Mouse (Mus musculus) small intestine, adult 2 months (tissue): Measurements from ENCODE around the gene Sorcs1. TPM values are rescaled to one million over a fixed set of nuclear protein-coding genes. Genes with fewer than 3 reads are reported as not detected.

Source experiments
- H3K27ac ChIP-seq: fragments of 200-500 bp; 2 replicates; pipeline ENCODE4 v1.5.1; 2012; ENCODE audit warnings: low read depth, low read length, control low read depth, inconsistent platforms; ENCODE audit not compliant: insufficient read depth
- H3K27me3 ChIP-seq: fragments of 200-500 bp; 2 replicates; pipeline ENCODE4 v1.6.1; 2012; ENCODE audit warnings: mild to moderate bottlenecking, moderate library complexity, low read length, inconsistent platforms; ENCODE audit not compliant: control insufficient read depth, insufficient read depth
- H3K36me3 ChIP-seq: fragments of 200-500 bp; 2 replicates; pipeline ENCODE4 v1.6.1; 2012; ENCODE audit warnings: mild to moderate bottlenecking, low read length, control low read depth, inconsistent platforms; ENCODE audit not compliant: control insufficient read depth, insufficient read depth
- H3K4me1 ChIP-seq: fragments of 200-500 bp; 2 replicates; pipeline ENCODE4 v1.6.1; 2012; ENCODE audit warnings: low read length, inconsistent platforms, mixed read lengths; ENCODE audit not compliant: control insufficient read depth, insufficient read depth, insufficient read length
- H3K4me3 ChIP-seq: fragments of 200-500 bp; 2 replicates; pipeline ENCODE4 v1.5.1; 2012; ENCODE audit warnings: low read depth, mild to moderate bottlenecking, control low read depth, inconsistent platforms, low read length, moderate library complexity
- CTCF ChIP-seq: fragments of 200-500 bp; IDR thresholded peaks from 2 replicates; pipeline ENCODE4 v1.5.1; 2012; ENCODE audit warnings: low read depth, mild to moderate bottlenecking, control low read depth, inconsistent platforms, low read length, moderate library complexity, mixed read lengths; ENCODE audit not compliant: insufficient replicate concordance, insufficient read length; ENCODE audit errors: extremely low read depth
- POLR2A ChIP-seq: fragments of 200-500 bp; IDR thresholded peaks from 2 replicates; pipeline ENCODE4 v1.6.1; 2012; ENCODE audit warnings: low read depth, mild to moderate bottlenecking, control low read depth, inconsistent platforms, low read length, moderate library complexity
- WGBS: fragments of 180-500 bp; shearing (Covaris S2); methylation state at CpG from one replicate; pipeline ENCODE4 v1.1.7; 2018; 5-methylcytosine and 5-hydroxymethylcytosine counted together
- polyA plus RNA-seq: library from polyadenylated mRNA; depleted of rRNA; stranded (reverse); fragments of >200 nt; gene quantifications from 2 replicates; pipeline ENCODE4 v1.2.3, GENCODE M21; 2012

The Sorcs1 gene
- polyA plus RNA-seq, 1 experiment, result 0.08 TPM

- no peaks in the 10 kb centered on the region for H3K36me3 ChIP-seq
- H3K4me3 ChIP-seq, result no peak overlapping the region
- H3K4me1 ChIP-seq, result no peaks in the 10 kb centered on the region
- no peak overlapping the region for H3K27ac ChIP-seq
- H3K27me3 ChIP-seq, result no peaks in the 10 kb centered on the region
- no peak for TF ChIP-seq CTCF
- no peak for TF ChIP-seq POLR2A
- WGBS, result 25% methylated on average over 9 of the region's 9 CpGs
These were observed 64.4 kb downstream of the Sorcs1 start for GRCm38 (mm10) chr19:50614013-50614412.

- H3K27me3 ChIP-seq, result no peaks in the 10 kb centered on the region
- TF ChIP-seq POLR2A (no peak), CTCF (no peak)
- no peak overlapping the region for H3K27ac ChIP-seq
- H3K36me3 ChIP-seq, result no peaks in the 10 kb centered on the region
- 15% methylated on average over 3 of the region's 3 CpGs for WGBS
- H3K4me1 ChIP-seq, result no peaks in the 10 kb centered on the region
- no peak overlapping the region for H3K4me3 ChIP-seq
These were observed 66.8 kb downstream of the Sorcs1 start for GRCm38 (mm10) chr19:50611619-50612018.

GRCm38 (mm10) chr19:50603882-50604281 is 74.6 kb downstream of the Sorcs1 start:
- Histone ChIP-seq H3K4me3 (no peak overlapping the region), H3K36me3 (no peaks in the 10 kb centered on the region), H3K4me1 (no peaks in the 10 kb centered on the region), H3K27me3 (no peaks in the 10 kb centered on the region), H3K27ac (no peak overlapping the region)
- TF ChIP-seq CTCF (no peak), POLR2A (no peak)
- 40% methylated on average over 4 of the region's 4 CpGs for WGBS

DNA sequence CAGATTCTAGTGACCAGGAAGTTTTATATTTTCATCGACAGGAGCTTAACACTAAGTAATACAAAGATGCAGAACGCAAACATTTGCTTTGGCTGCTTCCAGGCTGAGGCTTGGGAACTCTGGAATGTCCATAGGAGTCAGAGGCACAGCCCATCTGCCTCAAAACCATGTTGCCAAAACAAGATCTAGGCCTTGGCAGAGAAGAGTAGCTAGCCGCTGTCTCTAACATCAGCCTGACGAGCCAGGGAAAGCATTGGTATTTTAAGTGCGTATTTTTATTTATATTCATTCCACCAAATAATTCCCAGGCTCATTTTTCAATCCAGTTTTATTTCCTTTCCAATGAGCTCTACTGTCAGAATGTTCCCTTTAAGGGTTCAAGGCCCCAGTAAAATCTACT is 75.1 kb downstream of the Sorcs1 start:
- TF ChIP-seq POLR2A (no peak), CTCF (no peak)
- Histone ChIP-seq H3K27me3 (no peaks in the 10 kb centered on the region), H3K36me3 (no peaks in the 10 kb centered on the region), H3K4me3 (no peak overlapping the region), H3K27ac (no peak overlapping the region), H3K4me1 (no peaks in the 10 kb centered on the region)
- WGBS, result 63% methylated on average over 5 of the region's 5 CpGs

DNA sequence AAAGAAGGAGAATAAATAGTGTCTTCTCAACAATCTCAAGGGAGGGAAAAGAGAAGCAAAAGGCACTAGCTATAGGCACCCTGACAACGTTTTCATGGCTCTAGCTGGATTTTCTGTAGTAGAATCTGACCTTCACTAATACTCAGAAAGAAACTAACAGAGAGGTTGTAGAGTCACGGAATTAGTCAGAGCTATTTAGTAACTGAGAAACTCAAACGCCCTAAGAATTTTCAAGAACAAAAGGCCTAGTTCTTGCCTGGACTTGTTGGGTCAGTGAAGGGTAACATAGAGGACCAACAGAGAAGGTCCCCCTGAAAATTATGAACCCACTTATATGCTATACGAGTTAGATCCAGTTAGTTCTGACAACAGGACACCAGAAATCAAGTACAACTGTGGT is 81.1 kb downstream of the Sorcs1 start:
- Histone ChIP-seq H3K27me3 (no peaks in the 10 kb centered on the region), H3K27ac (no peak overlapping the region), H3K36me3 (no peaks in the 10 kb centered on the region), H3K4me1 (no peaks in the 10 kb centered on the region), H3K4me3 (no peak overlapping the region)
- 76% methylated on average over 4 of the region's 4 CpGs for WGBS
- TF ChIP-seq POLR2A (no peak), CTCF (no peak)

DNA sequence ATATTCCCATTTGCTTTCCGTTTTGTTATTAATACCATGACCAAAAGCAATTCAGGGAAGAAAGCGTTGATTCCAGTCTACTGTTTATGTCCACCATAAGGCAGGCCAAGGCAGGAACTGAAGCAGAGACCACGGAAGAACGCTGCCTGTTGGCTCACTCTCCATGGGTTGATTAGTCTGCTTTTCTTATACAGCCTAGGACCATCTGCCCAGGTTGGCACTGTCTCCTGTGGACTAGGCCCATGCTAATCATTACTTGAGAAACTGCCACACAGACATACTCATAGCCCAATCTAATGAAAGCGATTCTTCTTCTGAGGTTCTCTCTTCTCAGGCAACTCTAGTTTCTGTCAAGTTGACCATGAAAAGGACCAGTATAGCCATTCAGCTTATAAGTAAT is 92.3 kb downstream of the Sorcs1 start:
- Histone ChIP-seq H3K4me3 (no peak overlapping the region), H3K27ac (no peak overlapping the region), H3K4me1 (no peaks in the 10 kb centered on the region), H3K27me3 (no peaks in the 10 kb centered on the region), H3K36me3 (no peaks in the 10 kb centered on the region)
- 85% methylated on average over 5 of the region's 5 CpGs for WGBS
- TF ChIP-seq POLR2A (no peak), CTCF (no peak)

GRCm38 (mm10) chr19:50582952-50583351 is 95.5 kb downstream of the Sorcs1 start:
- Histone ChIP-seq H3K4me1 (no peaks in the 10 kb centered on the region), H3K27me3 (no peaks in the 10 kb centered on the region), H3K4me3 (no peak overlapping the region), H3K36me3 (no peaks in the 10 kb centered on the region), H3K27ac (no peak overlapping the region)
- TF ChIP-seq CTCF (no peak), POLR2A (no peak)

DNA sequence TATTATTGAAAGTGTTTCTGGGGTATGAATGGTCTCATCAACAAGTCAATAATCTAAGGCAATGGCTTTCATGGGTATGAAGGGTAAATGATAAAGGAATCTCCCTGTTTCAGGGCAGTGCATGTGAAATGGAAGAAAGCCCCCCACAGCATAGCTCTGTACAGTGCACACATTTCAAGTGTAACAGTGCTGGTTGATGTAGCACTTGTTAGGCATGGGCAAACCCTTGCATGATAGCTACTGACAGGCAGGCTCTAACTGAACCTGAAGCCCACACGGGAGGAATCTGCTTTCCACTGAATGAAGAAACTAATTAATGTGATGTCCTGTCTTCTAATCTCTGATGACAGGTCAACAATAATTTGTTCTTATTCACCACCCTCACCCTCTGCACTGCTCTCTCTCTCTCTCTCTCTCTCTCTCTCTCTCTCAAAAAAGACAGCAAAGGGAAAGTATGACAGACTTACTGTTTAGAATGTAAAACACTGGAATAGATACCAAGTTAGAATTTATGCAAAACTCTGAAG is 108.7 kb downstream of the Sorcs1 start:
- Histone ChIP-seq H3K36me3 (no peaks in the 10 kb centered on the region), H3K27ac (no peak overlapping the region), H3K27me3 (no peaks in the 10 kb centered on the region), H3K4me3 (no peak overlapping the region), H3K4me1 (no peaks in the 10 kb centered on the region)
- 83% methylated on average over 1 of the region's 1 CpGs for WGBS
- TF ChIP-seq POLR2A (no peak), CTCF (no peak)
